Mouse (Mus musculus) forebrain, embryonic 14.5 days (tissue): ENCODE data around the gene Ank2. TPM values are rescaled to one million over a fixed set of nuclear protein-coding genes. Genes with fewer than 3 reads are reported as not detected.

ENCODE experiments used
- ATAC-seq: fragments of 200-750 bp; cut with Nextera tagmentation; 2 replicates; pipeline ENCODE4 v1.8.0; 2017; ENCODE audit warnings: mild to moderate bottlenecking, moderate library complexity
- DNase-seq: peaks from one replicate; pipeline ENCODE4 v3.0.0-alpha.2; 2015; ENCODE audit warnings: low spot score
- H3K27ac ChIP-seq: fragments of 300-500 bp; sonication (generic); 2 replicates; pipeline ENCODE4 v1.5.1; 2014; ENCODE audit warnings: low read depth, mild to moderate bottlenecking, control low read depth, low read length, moderate library complexity
- H3K27me3 ChIP-seq: fragments of 300-500 bp; sonication (generic); replicated peaks from 2 replicates; pipeline ENCODE4 v1.6.1; 2014; ENCODE audit warnings: low read length, control low read depth, mixed read lengths; ENCODE audit not compliant: control insufficient read depth, insufficient read depth
- H3K36me3 ChIP-seq: fragments of 300-500 bp; sonication (generic); 2 replicates; pipeline ENCODE4 v1.6.1; 2014; ENCODE audit warnings: low read length, control low read depth; ENCODE audit not compliant: control insufficient read depth, insufficient read depth
- H3K4me1 ChIP-seq: fragments of 300-500 bp; sonication (generic); 2 replicates; pipeline ENCODE4 v1.6.1; 2014; ENCODE audit warnings: antibody characterized with exemption, low read length, control low read depth; ENCODE audit not compliant: control insufficient read depth, insufficient read depth
- H3K4me2 ChIP-seq: fragments of 300-500 bp; sonication (generic); 2 replicates; pipeline ENCODE4 v1.6.1; 2014; ENCODE audit warnings: mild to moderate bottlenecking, control low read depth, low read length
- H3K4me3 ChIP-seq: fragments of 300-500 bp; sonication (generic); 2 replicates; pipeline ENCODE4 v1.5.1; 2014; ENCODE audit warnings: low read depth, low read length, control low read depth
- H3K9ac ChIP-seq: fragments of 300-500 bp; sonication (generic); 2 replicates; pipeline ENCODE4 v1.6.1; 2014; ENCODE audit warnings: mild to moderate bottlenecking, low read length, control low read depth, moderate library complexity
- H3K9me3 ChIP-seq: fragments of 300-500 bp; sonication (generic); replicated peaks from 2 replicates; pipeline ENCODE4 v1.6.1; 2016; ENCODE audit warnings: low read length, control low read depth, mixed read lengths; ENCODE audit not compliant: control insufficient read depth
- whole genome bisulfite sequencing: fragments of 180-500 bp; shearing (Covaris S2); extraction: QIAGEN DNeasy Blood & Tissue Kit; methylation state at CpG from one replicate; pipeline ENCODE4 v1.1.7; 2014; 5-methylcytosine and 5-hydroxymethylcytosine counted together
- polyA plus RNA-seq: library from polyadenylated mRNA; unstranded; fragments of >200 nt; fragmentation: Nextera tagmentation; extraction: Ambion mirVana; gene quantifications from 2 replicates; pipeline ENCODE4 v1.2.1, GENCODE M21; 2014

Ank2 gene
- polyA plus RNA-seq, 1 experiment from 2014 or later = 61.8 TPM

DNA sequence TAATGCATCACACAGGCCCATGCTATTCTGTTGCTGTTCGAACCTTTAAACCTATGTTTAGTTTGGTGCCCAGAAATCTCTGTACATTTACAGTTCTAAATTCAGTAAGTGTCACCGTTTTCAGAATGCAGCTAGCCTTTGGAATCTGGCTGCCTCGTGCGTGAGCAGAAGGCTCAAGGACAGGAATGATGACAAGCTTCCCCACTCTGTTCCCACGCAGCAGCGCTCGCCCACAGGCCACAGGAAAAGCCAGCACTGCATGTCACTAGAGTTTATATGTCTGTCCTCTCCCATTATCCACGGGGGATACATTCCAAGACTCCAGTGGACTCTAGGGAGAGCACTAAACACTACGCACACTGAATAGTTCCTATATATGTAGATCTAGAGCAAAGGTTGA lies 343.1 kb downstream of the Ank2 start:
- Histone ChIP-seq H3K4me1 (peaks cover under 1% of the 10 kb centered on the region; the same call in 1 of the 2 replicates), H3K9ac (no peak overlapping the region), H3K27me3 (no peaks in the 10 kb centered on the region), H3K27ac (no peak overlapping the region), H3K4me2 (no peak overlapping the region), H3K9me3 (no peaks in the 10 kb centered on the region), H3K36me3 (no peaks in the 10 kb centered on the region), H3K4me3 (no peak overlapping the region)
- ATAC-seq (no peak), DNase-seq (no peak)
- 89% methylated on average over 9 of the region's 9 CpGs for WGBS

DNA sequence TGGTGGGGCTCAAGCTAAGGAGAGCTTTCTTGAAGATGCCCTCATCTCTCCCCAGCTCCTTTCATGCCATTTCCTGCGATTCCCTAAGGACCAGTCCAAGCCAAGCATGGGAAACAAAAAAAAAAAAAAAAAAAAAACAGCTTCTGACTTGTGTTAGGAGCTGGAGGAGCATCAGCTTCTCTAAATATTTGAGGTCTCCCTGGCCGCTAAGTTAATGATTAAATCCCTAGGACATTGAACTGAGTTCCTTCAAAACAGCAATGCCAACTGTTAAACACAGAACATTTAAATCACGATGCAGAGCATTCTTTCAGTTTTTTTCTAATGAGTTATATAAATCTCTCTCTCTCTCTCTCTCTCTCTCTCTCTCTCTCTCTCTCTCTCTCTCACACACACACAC lies 345.3 kb downstream of the Ank2 start:
- DNase-seq (no peak), ATAC-seq (no peak)
- Histone ChIP-seq H3K9ac (no peak overlapping the region), H3K4me2 (no peak overlapping the region), H3K4me1 (no peaks in the 10 kb centered on the region), H3K36me3 (no peaks in the 10 kb centered on the region), H3K27me3 (no peaks in the 10 kb centered on the region), H3K9me3 (no peaks in the 10 kb centered on the region), H3K4me3 (no peak overlapping the region), H3K27ac (no peak overlapping the region)
- 83% methylated on average over 3 of the region's 3 CpGs for WGBS

DNA sequence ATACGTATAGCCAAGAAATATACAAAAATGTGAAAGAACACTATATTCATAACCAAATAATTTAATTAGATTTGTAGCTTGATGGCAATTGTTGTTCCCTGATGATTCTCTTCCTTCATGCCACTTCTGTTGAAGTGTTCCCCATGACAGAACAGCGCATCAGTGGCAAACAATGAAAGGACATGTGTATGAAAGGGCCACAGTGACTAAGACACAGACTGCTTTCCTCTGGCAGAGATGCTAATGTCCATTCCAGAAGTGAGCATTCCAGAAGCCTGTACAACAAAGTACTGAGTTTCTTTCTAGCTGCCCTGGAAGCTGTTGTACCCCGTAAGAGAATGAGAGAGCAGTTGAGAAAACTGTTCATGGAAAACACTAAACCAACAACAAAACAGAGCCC lies 345.7 kb downstream of the Ank2 start:
- H3K36me3 ChIP-seq = no peaks in the 10 kb centered on the region
- no peak overlapping the region for H3K9ac ChIP-seq
- no peaks in the 10 kb centered on the region for H3K27me3 ChIP-seq
- H3K4me1 ChIP-seq = no peaks in the 10 kb centered on the region
- H3K4me2 ChIP-seq = no peak overlapping the region
- H3K4me3 ChIP-seq = no peak overlapping the region
- ATAC-seq (no peak), DNase-seq (no peak)
- no peak overlapping the region for H3K27ac ChIP-seq
- 91% methylated on average over 3 of the region's 3 CpGs for WGBS
- no peaks in the 10 kb centered on the region for H3K9me3 ChIP-seq

DNA sequence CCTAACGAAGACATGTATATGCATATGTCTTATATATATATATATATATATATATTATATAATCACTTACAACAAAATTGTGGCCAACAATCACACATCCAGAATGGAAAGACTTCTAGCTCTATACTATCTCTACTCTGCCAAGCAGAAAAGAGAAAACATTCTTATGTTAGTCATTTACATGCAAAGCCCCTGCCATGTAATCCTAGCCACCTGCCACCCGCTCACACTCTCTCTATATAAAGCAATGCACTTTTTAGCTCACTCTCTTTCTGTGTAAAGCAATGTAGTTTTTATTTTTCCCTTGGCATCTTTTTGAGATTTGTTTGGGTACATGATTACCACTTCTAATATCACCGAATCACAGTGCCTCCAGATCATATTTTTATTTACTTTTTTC lies 350.5 kb downstream of the Ank2 start:
- H3K9ac ChIP-seq = no peak overlapping the region
- H3K27me3 ChIP-seq = no peaks in the 10 kb centered on the region
- H3K4me1 ChIP-seq = no peaks in the 10 kb centered on the region
- 84% methylated on average over 3 of the region's 3 CpGs for whole genome bisulfite sequencing
- no peak overlapping the region for H3K27ac ChIP-seq
- H3K4me2 ChIP-seq = no peak overlapping the region
- ATAC-seq (no peak), DNase-seq (no peak)
- no peaks in the 10 kb centered on the region for H3K9me3 ChIP-seq
- no peaks in the 10 kb centered on the region for H3K36me3 ChIP-seq
- H3K4me3 ChIP-seq = no peak overlapping the region

DNA sequence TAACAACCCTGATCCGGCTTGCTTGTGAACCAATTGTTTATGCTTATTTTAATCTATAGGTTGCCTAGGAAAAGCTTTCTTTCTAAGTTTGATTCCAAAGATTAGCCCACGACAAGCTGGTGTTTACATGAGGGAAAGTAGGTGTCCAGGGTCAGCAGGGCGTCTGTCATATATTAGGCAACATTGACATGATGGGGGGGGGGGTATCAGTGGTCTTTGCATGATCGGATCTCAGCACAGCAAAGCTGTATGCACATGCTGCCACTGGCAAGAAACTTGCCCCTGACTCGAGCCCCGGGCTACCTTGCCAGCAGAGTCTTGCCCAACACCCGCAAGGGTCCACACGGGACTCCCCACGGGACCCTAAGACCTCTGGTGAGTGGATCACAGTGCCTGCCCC lies 358.6 kb downstream of the Ank2 start:
- Histone ChIP-seq H3K4me1 (no peaks in the 10 kb centered on the region), H3K36me3 (no peaks in the 10 kb centered on the region), H3K9me3 (no peaks in the 10 kb centered on the region), H3K27me3 (no peaks in the 10 kb centered on the region), H3K4me2 (no peak overlapping the region), H3K4me3 (no peak overlapping the region), H3K9ac (no peak overlapping the region), H3K27ac (no peak overlapping the region)
- WGBS = 88% methylated on average over 9 of the region's 9 CpGs
- ATAC-seq = no peak
- DNase-seq = no peak

DNA sequence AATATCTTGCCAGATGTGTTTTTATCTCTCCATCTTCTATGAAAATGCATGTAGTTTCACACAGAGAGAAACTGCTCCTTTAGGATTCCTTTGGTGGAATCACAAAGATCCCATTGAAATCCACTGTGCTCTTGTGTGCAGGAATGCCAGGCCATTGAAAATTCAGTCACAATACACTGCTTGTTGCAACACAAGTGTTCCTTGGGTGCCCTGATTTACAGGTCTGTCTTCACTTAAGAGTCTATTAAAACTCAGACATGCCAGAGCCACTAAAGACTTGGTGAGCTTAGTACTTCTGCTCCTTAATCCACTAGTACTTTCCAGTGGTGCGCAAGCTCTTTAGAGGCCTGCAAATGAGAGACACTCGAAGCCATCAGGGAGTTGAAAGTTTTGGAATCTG lies 359.5 kb downstream of the Ank2 start:
- DNase-seq (no peak), ATAC-seq (no peak)
- no peak overlapping the region for H3K4me2 ChIP-seq

DNA sequence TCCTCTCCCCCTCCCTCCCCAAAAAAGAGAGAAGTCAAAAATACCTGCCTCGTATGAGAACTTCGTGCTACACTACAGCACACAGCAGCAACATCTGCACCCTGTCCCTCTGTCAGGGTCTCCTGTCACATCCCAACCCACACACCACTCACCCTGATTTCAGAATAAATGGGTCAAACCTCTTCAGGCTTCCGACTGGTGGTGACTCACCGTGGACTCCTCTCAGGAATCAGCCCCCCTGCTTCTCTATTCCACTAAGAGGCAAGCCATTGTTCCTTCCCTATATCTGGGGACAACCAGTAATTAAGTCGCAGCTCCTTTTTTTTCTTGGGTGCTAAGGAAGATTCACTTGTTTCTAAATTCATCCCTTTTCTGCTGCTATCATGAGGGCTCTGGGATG lies 361.6 kb downstream of the Ank2 start:
- Histone ChIP-seq H3K4me2 (no peak overlapping the region), H3K27me3 (no peaks in the 10 kb centered on the region), H3K27ac (no peak overlapping the region), H3K4me3 (no peak overlapping the region), H3K4me1 (peaks cover 4% of the 10 kb centered on the region; the same call in 1 of the 2 replicates), H3K36me3 (no peaks in the 10 kb centered on the region), H3K9me3 (no peaks in the 10 kb centered on the region), H3K9ac (no peak overlapping the region)
- ATAC-seq = no peak
- DNase-seq = no peak
- 63% methylated on average over 5 of the region's 5 CpGs for WGBS

More for the DNA sequence above, 359.5 kb downstream of the Ank2 start:
- H3K27ac ChIP-seq = no peak overlapping the region
- no peaks in the 10 kb centered on the region for H3K27me3 ChIP-seq
- no peak overlapping the region for H3K4me3 ChIP-seq
- H3K36me3 ChIP-seq = no peaks in the 10 kb centered on the region
- H3K4me1 ChIP-seq = no peaks in the 10 kb centered on the region
- 56% methylated on average over 2 of the region's 2 CpGs for WGBS
- no peak overlapping the region for H3K9ac ChIP-seq
- no peaks in the 10 kb centered on the region for H3K9me3 ChIP-seq

DNA sequence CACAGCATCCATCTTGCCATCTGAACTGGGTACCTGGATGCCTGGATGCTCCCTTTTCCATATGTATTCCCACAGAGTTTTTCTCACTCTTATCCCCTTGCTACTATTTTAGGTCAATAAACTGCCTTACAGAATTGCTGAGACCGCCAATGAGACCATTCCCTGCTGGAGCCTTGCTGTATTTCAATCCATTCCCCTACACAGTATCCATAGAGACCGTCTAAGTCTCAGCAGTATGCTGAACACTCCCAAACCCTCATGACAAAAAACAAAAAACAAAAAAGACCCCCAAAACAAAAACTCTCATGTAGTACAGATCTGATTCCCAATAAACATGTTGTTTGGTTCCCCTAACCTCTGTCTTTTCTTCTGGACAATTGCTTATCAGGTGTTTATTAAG lies 365.1 kb downstream of the Ank2 start:
- ATAC-seq = no peak
- H3K27ac ChIP-seq = no peak overlapping the region

DNA sequence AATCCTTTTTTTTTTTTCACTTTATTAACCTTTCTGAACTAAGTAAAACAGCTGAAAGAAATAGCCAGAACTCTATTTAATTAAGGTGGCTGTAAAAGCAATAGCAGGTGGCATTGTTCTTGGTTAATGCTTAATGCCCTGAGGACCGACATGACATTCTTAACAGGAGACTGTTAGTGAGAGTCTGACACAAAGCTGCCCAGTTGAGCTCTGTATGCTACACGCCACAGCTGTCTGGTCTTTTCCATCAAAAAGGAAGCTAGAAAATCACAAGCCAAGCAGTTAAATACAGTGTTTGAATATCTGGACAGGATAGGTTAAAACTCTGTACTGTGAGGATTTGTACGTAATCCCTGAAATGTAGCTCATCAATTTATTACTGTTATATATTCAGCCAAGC lies 368.1 kb downstream of the Ank2 start:
- no peak for ATAC-seq
- Histone ChIP-seq H3K27me3 (no peaks in the 10 kb centered on the region), H3K4me2 (no peak overlapping the region), H3K27ac (no peak overlapping the region), H3K4me1 (peaks cover 13% of the 10 kb centered on the region), H3K9ac (no peak overlapping the region), H3K4me3 (no peak overlapping the region), H3K9me3 (no peaks in the 10 kb centered on the region), H3K36me3 (no peaks in the 10 kb centered on the region)
- no peak for DNase-seq
- 16% methylated on average over 3 of the region's 3 CpGs for WGBS

More for the DNA sequence above, 365.1 kb downstream of the Ank2 start:
- Histone ChIP-seq H3K4me1 (peaks cover 13% of the 10 kb centered on the region), H3K9me3 (no peaks in the 10 kb centered on the region), H3K4me2 (no peak overlapping the region), H3K4me3 (no peak overlapping the region), H3K9ac (no peak overlapping the region), H3K36me3 (no peaks in the 10 kb centered on the region), H3K27me3 (no peaks in the 10 kb centered on the region)
- 64% methylated on average over 2 of the region's 2 CpGs for WGBS
- no peak for DNase-seq
